Mouse (Mus musculus) inflammation-experienced regulatory T-cells, adult 6 months (primary cell): ENCODE measurements around the gene Slc38a5. TPM values are rescaled to one million over a fixed set of nuclear protein-coding genes. Genes with fewer than 3 reads are reported as not detected.
"Not testable (repeated sequence)": the region's sequence is repeated elsewhere in the genome, so short reads cannot be mapped to it uniquely, and the experiment has no call there.

Experiments
- ATAC-seq: one replicate; pipeline ENCODE4 v1.8.0; 2017
- polyA plus RNA-seq, 3 experiments: library from polyadenylated mRNA; unstranded; fragments of 100-300 nt; shearing (Covaris generic); gene quantifications; one replicate each; pipeline ENCODE4 v1.2.1; 2017

Slc38a5 gene
- polyA plus RNA-seq, 3 experiments from 2014 or later: not detected

DNA sequence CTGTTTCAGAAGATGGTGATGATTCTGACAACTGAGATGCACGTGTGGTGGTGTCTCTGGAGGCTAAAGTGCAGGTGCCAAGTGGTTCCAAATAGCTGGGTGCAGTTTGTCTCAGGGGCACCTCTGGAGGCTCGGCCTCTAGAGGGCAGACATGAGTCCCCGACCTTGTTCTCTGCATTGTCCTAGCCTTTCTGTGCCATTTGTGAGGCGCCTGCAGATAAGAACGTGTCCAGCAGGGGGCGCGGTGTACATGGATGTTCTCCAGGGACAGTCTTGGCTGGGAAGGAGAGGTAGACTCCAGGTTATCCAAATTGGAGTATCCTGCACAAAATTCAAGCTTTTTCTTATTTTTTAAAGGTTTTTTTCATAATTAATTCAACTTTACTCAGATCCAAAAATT, 44.0 kb downstream of the Slc38a5 start:
- ATAC-seq: not testable (repeated sequence)

DNA sequence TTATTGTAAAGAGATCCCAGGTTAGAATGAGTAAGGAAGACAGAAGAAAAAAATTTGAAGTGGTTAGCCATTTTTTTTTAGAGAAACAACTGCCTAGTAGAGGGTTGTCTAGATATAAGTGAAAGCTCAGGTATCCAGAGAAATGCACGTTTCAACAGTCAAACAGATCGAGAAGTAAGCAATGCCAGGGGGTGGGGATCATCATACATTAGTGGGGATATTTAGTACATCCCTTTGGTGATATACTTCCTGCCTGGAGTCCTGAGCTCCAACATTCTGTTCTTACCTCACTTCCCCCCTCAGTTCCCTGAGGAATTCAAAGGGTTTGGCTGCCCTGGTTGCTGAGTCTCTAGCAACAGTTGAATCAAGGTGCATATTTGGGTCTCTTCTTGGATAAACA, 56.2 kb downstream of the Slc38a5 start, which contains the start of gene Ssxb10:
Gene Ssxb10, plus strand, starts transcription at position 301 of the 400 bp plus-strand sequence.
- ATAC-seq: no peak

Other genes with a start within 250 kb of the Slc38a5 start
- gene Suv39h1, start 196.4 kb upstream of the Slc38a5 start, polyA plus RNA-seq: 10 to 100 TPM; 14.7 to 26.1 (median 20.7) TPM
- gene Was, start 180.6 kb upstream of the Slc38a5 start, polyA plus RNA-seq: 10 to 100 TPM; 18.3 to 24.3 (median 22.3) TPM
- gene Wdr13, start 138.2 kb upstream of the Slc38a5 start, polyA plus RNA-seq: 10 to 100 TPM; 13.8 to 20.4 (median 19.5) TPM
- gene Rbm3, start 125.3 kb upstream of the Slc38a5 start, polyA plus RNA-seq: 100 to 1,000 TPM; 601 to 807 (median 769) TPM
- 1 to 10 TPM; 2.5 to 4.1 (median 3.7) TPM for gene Tbc1d25, start 95.0 kb upstream of the Slc38a5 start, polyA plus RNA-seq
- 100 to 1,000 TPM; 128 to 201 (median 145) TPM for gene Ebp, start 77.6 kb upstream of the Slc38a5 start, polyA plus RNA-seq
- under 1 TPM in 2 of 3 experiments, not detected in 1; 0.36 to 0.69 TPM for gene Porcn, start 64.6 kb upstream of the Slc38a5 start, polyA plus RNA-seq
- gene Ftsj1, start 18.7 kb upstream of the Slc38a5 start, polyA plus RNA-seq: 10 to 100 TPM; 17.6 to 24.1 (median 18.7) TPM
- gene Ssxb10, start 56.3 kb downstream of the Slc38a5 start, polyA plus RNA-seq: not detected
- gene Ssxb9, start 95.8 kb downstream of the Slc38a5 start, polyA plus RNA-seq: not detected
- not detected for gene Ssxb1, start 142.2 kb downstream of the Slc38a5 start, polyA plus RNA-seq
- not detected for gene Ssxb2, start 190.6 kb downstream of the Slc38a5 start, polyA plus RNA-seq